Mouse (Mus musculus) CH12.LX (cell line): ENCODE data around the gene Map3k6.

Experiments
- BHLHE40 ChIP-seq: IDR thresholded peaks from 2 replicates; pipeline ENCODE4 v1.6.1; 2011; ENCODE audit warnings: mild to moderate bottlenecking, low read depth, low read length, improper control_type of control experiment
- CTCF ChIP-seq, 2 experiments: IDR thresholded peaks in 1 of 2; conservative IDR thresholded peaks in 1 of 2; 2 replicates each; pipeline ENCODE4 v1.5.1; 2011 to 2012; ENCODE audit warnings: low read depth in 2 of 2, low read length in 2 of 2, improper control_type of control experiment in 1 of 2, inconsistent platforms in 1 of 2, mild to moderate bottlenecking in 1 of 2, moderate library complexity in 1 of 2
- MAX ChIP-seq: IDR thresholded peaks from 2 replicates; pipeline ENCODE4 v1.6.1; 2011; ENCODE audit warnings: low read length, improper control_type of control experiment
- TCF12 ChIP-seq: IDR thresholded peaks from 2 replicates; pipeline ENCODE4 v1.6.1; 2014; ENCODE audit warnings: low read depth, mild to moderate bottlenecking, inconsistent platforms, low read length, improper control_type of control experiment

DNA sequence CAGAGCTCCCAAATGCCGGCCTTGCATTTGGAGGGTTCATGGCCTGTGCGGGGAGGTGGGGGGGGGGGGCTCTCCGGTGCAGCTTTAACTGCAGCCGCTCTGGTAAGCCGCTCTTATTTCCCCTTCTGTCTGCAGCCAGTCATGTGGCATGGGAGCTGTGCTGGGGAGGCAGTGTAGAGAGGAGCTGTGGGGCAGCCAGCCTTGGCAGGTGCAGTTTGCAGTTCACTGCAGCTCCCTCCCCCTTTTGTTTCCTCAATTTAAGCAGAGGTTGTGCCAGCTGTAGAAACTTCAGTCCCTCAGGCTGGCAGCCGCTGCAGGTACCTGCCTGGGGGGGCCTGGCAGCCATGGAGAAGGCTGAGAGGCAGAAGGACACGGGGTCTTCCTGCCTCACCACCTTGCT, 43.8 kb upstream of the Map3k6 start:
- TF ChIP-seq CTCF (conservative IDR thresholded peaks at IDR 0.05 in 1 of 2, IDR thresholded peaks at IDR 0.05 in 1 of 2; ENCODE audit: low read depth in 2 of 2, low read length in 2 of 2) (no peak), TCF12 (no peak), MAX (no peak), BHLHE40 (no peak)
